8 mouse cellular contexts compared by ENCODE assay signal in genomic region chr16:44579421-44580024, GRCm38 (mm10). TPM values are rescaled to one million over a fixed set of nuclear protein-coding genes. Genes with fewer than 3 reads are reported as not detected.
DNase-seq lines count a peak whose midpoint lies in the region; ATAC-seq lines count a peak whose summit lies in the region.

No protein-coding gene starts in this region.

- H3K9me3 ChIP-seq in hindbrain, embryonic 16.5 days (ENCODE audit: control insufficient read depth, low read length), result no peaks in the 10 kb centered on the region
- no peaks in the 10 kb centered on the region for H3K9me3 ChIP-seq in neural tube, embryonic 15.5 days (replicated peaks)

- no peak overlapping the region for H3K4me3 ChIP-seq in hindbrain, embryonic 16.5 days (ENCODE audit: low read length)
- no peak overlapping the region for H3K4me3 ChIP-seq in neural tube, embryonic 15.5 days (replicated peaks)

- no peak overlapping the region for H3K9ac ChIP-seq in hindbrain, embryonic 16.5 days (ENCODE audit: low read depth, low read length)
- no peak overlapping the region for H3K9ac ChIP-seq in neural tube, embryonic 15.5 days (replicated peaks)

- no peaks in the 10 kb centered on the region for H3K27me3 ChIP-seq in hindbrain, embryonic 16.5 days (replicated peaks; ENCODE audit: control insufficient read depth, insufficient read depth, low read length)
- no peaks in the 10 kb centered on the region for H3K27me3 ChIP-seq in neural tube, embryonic 15.5 days (replicated peaks)

- no peaks in the 10 kb centered on the region for H3K36me3 ChIP-seq in hindbrain, embryonic 16.5 days (ENCODE audit: control insufficient read depth, insufficient read depth, low read length)
- no peaks in the 10 kb centered on the region for H3K36me3 ChIP-seq in neural tube, embryonic 15.5 days

- peak overlapping the region; percentile 19 for H3K4me2 ChIP-seq in hindbrain, embryonic 16.5 days (ENCODE audit: low read length)
- H3K4me2 ChIP-seq in neural tube, embryonic 15.5 days, result peak overlapping the region; percentile 27

- 20% methylated on average over 15 of the region's 15 CpGs for WGBS in hindbrain, embryonic 16.5 days
- 8% methylated on average over 15 of the region's 15 CpGs for WGBS in neural tube, embryonic 15.5 days

- DNase-seq in adrenal gland, postnatal 10 days, result peak; percentile 17
- no peak for DNase-seq in adrenal gland, postnatal 36 days
- DNase-seq in left cerebral cortex, postnatal 4 days, result peak; percentile 34
- no peak for DNase-seq in left cerebral cortex, postnatal 10 days (ENCODE audit: extremely low spot score in 1 of 2, low spot score in 2 of 2)
- DNase-seq in gastrocnemius, postnatal 4 days (ENCODE audit: low spot score in 2 of 2), result no peak
- no peak for DNase-seq in frontal cortex, postnatal 10 days (ENCODE audit: low spot score in 2 of 2)

- intact Hi-C loops in left cerebral cortex, postnatal 4 days (cut with DNase I), result no loop called here
- intact Hi-C loops in left cerebral cortex, postnatal 10 days (cut with DNase I), result no loop called here

- H3K4me1 ChIP-seq in hindbrain, embryonic 16.5 days (ENCODE audit: control insufficient read depth, insufficient read depth, low read depth, low read length), result peaks cover 4% of the 10 kb centered on the region; the same call in 1 of the 2 replicates
- H3K4me1 ChIP-seq in neural tube, embryonic 15.5 days, result peaks cover 7% of the 10 kb centered on the region; the same call in 1 of the 2 replicates

- ATAC-seq in hindbrain, embryonic 16.5 days, result peak; percentile 68; the same call in 1 of the 2 replicates
- ATAC-seq in neural tube, embryonic 15.5 days (ENCODE audit: low FRiP score), result peak; percentile 47; the same call in 1 of the 2 replicates

- no peak overlapping the region; the same call in 1 of the 2 replicates for H3K27ac ChIP-seq in hindbrain, embryonic 16.5 days (ENCODE audit: low read depth, low read length)
- H3K27ac ChIP-seq in neural tube, embryonic 15.5 days (replicated peaks), result no peak overlapping the region

RNA-seq across cellular contexts. Expression of gene Boc, which starts 20.8 kb away (rescaled TPM):
- total RNA-seq in adrenal gland, postnatal 10 days (2021), result 10 to 100 TPM; 33.5 to 35.9 TPM
- total RNA-seq in adrenal gland, postnatal 36 days (2021), result 10 to 100 TPM; 42.4 to 82.2 TPM
- total RNA-seq in left cerebral cortex, postnatal 4 days (2021), result 10 to 100 TPM; 20.0 to 22.4 TPM
- 10 to 100 TPM; 20.4 to 21.4 TPM for total RNA-seq in left cerebral cortex, postnatal 10 days (2021)
- 12.1 and 16.4 TPM in 2 replicates for polyA plus RNA-seq in hindbrain, embryonic 16.5 days (2015; fragmentation: Nextera tagmentation; extraction: Ambion mirVana)
- 6.9 and 8.1 TPM in 2 replicates for polyA plus RNA-seq in neural tube, embryonic 15.5 days (2015; fragmentation: Nextera tagmentation; extraction: Ambion mirVana)
- 10 to 100 TPM; 26.2 to 30.3 TPM for total RNA-seq in gastrocnemius, postnatal 4 days (2021)

Comparison
In these comparisons a context has a peak if more than half of its experiments do, and no peak if none do; other contexts are left out.
1. DNase-seq: peak in adrenal gland, postnatal 10 days (single experiment) and left cerebral cortex, postnatal 4 days (single experiment); none in adrenal gland, postnatal 36 days (0 of 2), left cerebral cortex, postnatal 10 days (0 of 2), gastrocnemius, postnatal 4 days (0 of 2) and frontal cortex, postnatal 10 days (0 of 2).